In genomic region chr13:42309804-42310203, GRCm38 (mm10) we compare ENCODE assay signal across 22 mouse cellular contexts. TPM values are rescaled to one million over a fixed set of nuclear protein-coding genes. Genes with fewer than 3 reads are reported as not detected.
A peak's percentile ranks its signal among the peaks of the same experiment; 100 is the strongest.
DNase-seq lines count a peak whose midpoint lies in the region; ATAC-seq and TF ChIP-seq lines count a peak whose summit lies in the region.
"Had no signal": no experiment of that assay in that cellular context is flagged by ENCODE, and none has a peak within 500 bp of the region (broad histone marks: within the 10 kb centered on the region; RNA-seq: fewer than 3 reads in every experiment).

No protein-coding gene starts in this region.

- no peak overlapping the region for H3K9ac ChIP-seq in embryonic facial prominence, embryonic 14.5 days (ENCODE audit: low read depth, low read length)
- no peak overlapping the region for H3K9ac ChIP-seq in hindbrain, embryonic 11.5 days (ENCODE audit: low read depth, low read length)
- no peak overlapping the region for H3K9ac ChIP-seq in hindbrain, embryonic 16.5 days (ENCODE audit: low read depth, low read length)
- no peak overlapping the region for H3K9ac ChIP-seq in limb, embryonic 14.5 days (ENCODE audit: low read depth, low read length, severe bottlenecking)
- H3K9ac ChIP-seq: embryonic facial prominence, embryonic 12.5 days; limb, embryonic 12.5 days; liver, embryonic 14.5 days; neural tube, embryonic 15.5 days had no signal

- H3K27me3 ChIP-seq in embryonic facial prominence, embryonic 14.5 days (replicated peaks; ENCODE audit: control insufficient read depth, insufficient read depth, low read length), result no peaks in the 10 kb centered on the region
- H3K27me3 ChIP-seq in embryonic facial prominence, embryonic 10.5 days (replicated peaks; ENCODE audit: low read depth, poor library complexity, severe bottlenecking), result peaks cover 11% of the 10 kb centered on the region
- no peaks in the 10 kb centered on the region for H3K27me3 ChIP-seq in hindbrain, embryonic 11.5 days (ENCODE audit: control insufficient read depth, insufficient read depth, low read length)
- no peaks in the 10 kb centered on the region for H3K27me3 ChIP-seq in hindbrain, embryonic 16.5 days (replicated peaks; ENCODE audit: control insufficient read depth, insufficient read depth, low read length)
- no peaks in the 10 kb centered on the region for H3K27me3 ChIP-seq in limb, embryonic 14.5 days (ENCODE audit: control insufficient read depth, insufficient read depth, low read length)
- H3K27me3 ChIP-seq in limb, embryonic 10.5 days (ENCODE audit: low read depth, poor library complexity, severe bottlenecking), result peaks cover 7% of the 10 kb centered on the region
- H3K27me3 ChIP-seq: embryonic facial prominence, embryonic 12.5 days; neural tube, embryonic 15.5 days had no signal

- no peak for TF ChIP-seq POLR2A in limb, embryonic 14.5 days (IDR thresholded peaks at IDR 0.05; ENCODE audit: borderline replicate concordance, extremely low read depth, insufficient read depth, insufficient read length)

- peak; percentile 74 for DNase-seq in embryonic facial prominence, embryonic 14.5 days (ENCODE audit: low spot score)
- DNase-seq in embryonic facial prominence, embryonic 10.5 days (ENCODE audit: low spot score), result no peak
- DNase-seq in hindbrain, embryonic 11.5 days (ENCODE audit: low spot score), result peak; percentile 21
- DNase-seq in limb, embryonic 14.5 days (ENCODE audit: low spot score), result peak; percentile 21
- no peak for DNase-seq in limb, embryonic 10.5 days (ENCODE audit: low spot score)
- peak; percentile 26 for DNase-seq in retina, embryonic 14.5 days (ENCODE audit: low spot score)
- DNase-seq in right cerebral cortex, postnatal 10 days (ENCODE audit: low spot score in 2 of 2), result no peak
- DNase-seq: adrenal gland, adult 2 months; cerebellum, adult 11 months; cerebellum, postnatal 14 days; gastrocnemius, postnatal 14 days; lung, postnatal 10 days; spleen, adult 18-20 months; thymus, adult 18-20 months had no signal

- H3K4me1 ChIP-seq in embryonic facial prominence, embryonic 14.5 days (ENCODE audit: control insufficient read depth, insufficient read depth, low read length), result peaks cover 11% of the 10 kb centered on the region; the same call in 1 of the 2 replicates
- H3K4me1 ChIP-seq in embryonic facial prominence, embryonic 10.5 days, result peaks cover 20% of the 10 kb centered on the region
- H3K4me1 ChIP-seq in hindbrain, embryonic 11.5 days (replicated peaks; ENCODE audit: control insufficient read depth, insufficient read depth, low read length), result no peaks in the 10 kb centered on the region
- H3K4me1 ChIP-seq in hindbrain, embryonic 16.5 days (ENCODE audit: control insufficient read depth, insufficient read depth, low read depth, low read length), result no peaks in the 10 kb centered on the region
- peaks cover 7% of the 10 kb centered on the region for H3K4me1 ChIP-seq in limb, embryonic 14.5 days (ENCODE audit: control insufficient read depth, insufficient read depth, low read length)
- H3K4me1 ChIP-seq in limb, embryonic 10.5 days, result peaks cover 6% of the 10 kb centered on the region; the same call in 1 of the 2 replicates
- H3K4me1 ChIP-seq: megakaryocyte, embryonic 14.5 days; neural tube, embryonic 15.5 days had no signal

- no peak overlapping the region for H3K4me2 ChIP-seq in embryonic facial prominence, embryonic 14.5 days (ENCODE audit: low read depth, low read length)
- H3K4me2 ChIP-seq in hindbrain, embryonic 11.5 days (replicated peaks; ENCODE audit: low read depth, low read length), result no peak overlapping the region
- H3K4me2 ChIP-seq in hindbrain, embryonic 16.5 days (ENCODE audit: low read length), result no peak overlapping the region; the same call in 1 of the 2 replicates
- H3K4me2 ChIP-seq in limb, embryonic 14.5 days (replicated peaks; ENCODE audit: low read depth, low read length, severe bottlenecking), result no peak overlapping the region
- H3K4me2 ChIP-seq: embryonic facial prominence, embryonic 12.5 days; limb, embryonic 12.5 days; neural tube, embryonic 15.5 days had no signal

- no peaks in the 10 kb centered on the region for H3K9me3 ChIP-seq in embryonic facial prominence, embryonic 14.5 days (ENCODE audit: control insufficient read depth, low read length)
- H3K9me3 ChIP-seq in embryonic facial prominence, embryonic 10.5 days, result no peaks in the 10 kb centered on the region
- H3K9me3 ChIP-seq in hindbrain, embryonic 11.5 days (ENCODE audit: control insufficient read depth, low read length), result no peaks in the 10 kb centered on the region
- H3K9me3 ChIP-seq in hindbrain, embryonic 16.5 days (ENCODE audit: control insufficient read depth, low read length), result no peaks in the 10 kb centered on the region
- H3K9me3 ChIP-seq in limb, embryonic 14.5 days (ENCODE audit: control insufficient read depth, low read length), result no peaks in the 10 kb centered on the region
- H3K9me3 ChIP-seq in limb, embryonic 10.5 days (replicated peaks), result no peaks in the 10 kb centered on the region
- H3K9me3 ChIP-seq: embryonic facial prominence, embryonic 12.5 days; limb, embryonic 12.5 days; neural tube, embryonic 15.5 days had no signal

- WGBS in embryonic facial prominence, embryonic 14.5 days, result 16% methylated on average over 11 of the region's 11 CpGs
- WGBS in embryonic facial prominence, embryonic 10.5 days, result 33% methylated on average over 11 of the region's 11 CpGs
- WGBS in hindbrain, embryonic 11.5 days, result 39% methylated on average over 11 of the region's 11 CpGs
- WGBS in hindbrain, embryonic 16.5 days, result 27% methylated on average over 11 of the region's 11 CpGs
- WGBS in limb, embryonic 14.5 days, result 24% methylated on average over 11 of the region's 11 CpGs
- WGBS in limb, embryonic 10.5 days, result 51% methylated on average over 11 of the region's 11 CpGs

- H3K4me3 ChIP-seq in embryonic facial prominence, embryonic 14.5 days (ENCODE audit: low read depth, low read length), result no peak overlapping the region
- no peak overlapping the region for H3K4me3 ChIP-seq in embryonic facial prominence, embryonic 10.5 days
- no peak overlapping the region for H3K4me3 ChIP-seq in hindbrain, embryonic 11.5 days (ENCODE audit: low read depth, low read length)
- no peak overlapping the region for H3K4me3 ChIP-seq in hindbrain, embryonic 16.5 days (ENCODE audit: low read length)
- no peak overlapping the region for H3K4me3 ChIP-seq in limb, embryonic 14.5 days (replicated peaks; ENCODE audit: low read length)
- H3K4me3 ChIP-seq in limb, embryonic 10.5 days, result no peak overlapping the region
- H3K4me3 ChIP-seq: embryonic facial prominence, embryonic 12.5 days; limb, embryonic 12.5 days; megakaryocyte, embryonic 14.5 days; myocyte; neural tube, embryonic 15.5 days had no signal

- H3K36me3 ChIP-seq in embryonic facial prominence, embryonic 14.5 days (ENCODE audit: control insufficient read depth, insufficient read depth, low read length), result no peaks in the 10 kb centered on the region
- H3K36me3 ChIP-seq in embryonic facial prominence, embryonic 10.5 days (replicated peaks), result no peaks in the 10 kb centered on the region
- H3K36me3 ChIP-seq in hindbrain, embryonic 11.5 days (ENCODE audit: control insufficient read depth, insufficient read depth, low read length), result no peaks in the 10 kb centered on the region
- no peaks in the 10 kb centered on the region for H3K36me3 ChIP-seq in hindbrain, embryonic 16.5 days (ENCODE audit: control insufficient read depth, insufficient read depth, low read length)
- H3K36me3 ChIP-seq in limb, embryonic 14.5 days (ENCODE audit: control insufficient read depth, insufficient read depth, low read length), result no peaks in the 10 kb centered on the region
- no peaks in the 10 kb centered on the region for H3K36me3 ChIP-seq in limb, embryonic 10.5 days
- H3K36me3 ChIP-seq: embryonic facial prominence, embryonic 12.5 days; limb, embryonic 12.5 days; neural tube, embryonic 15.5 days had no signal

- no peak overlapping the region for H3K27ac ChIP-seq in embryonic facial prominence, embryonic 14.5 days (replicated peaks; ENCODE audit: low read depth, low read length)
- no peak overlapping the region for H3K27ac ChIP-seq in embryonic facial prominence, embryonic 10.5 days (replicated peaks)
- H3K27ac ChIP-seq in hindbrain, embryonic 11.5 days (ENCODE audit: low read depth, low read length), result no peak overlapping the region
- no peak overlapping the region for H3K27ac ChIP-seq in hindbrain, embryonic 16.5 days (ENCODE audit: low read depth, low read length)
- no peak overlapping the region for H3K27ac ChIP-seq in limb, embryonic 14.5 days (replicated peaks; ENCODE audit: low read depth, low read length)
- no peak overlapping the region for H3K27ac ChIP-seq in limb, embryonic 10.5 days
- H3K27ac ChIP-seq: embryonic facial prominence, embryonic 12.5 days; kidney, postnatal 0 days; limb, embryonic 12.5 days; liver, embryonic 14.5 days; neural tube, embryonic 15.5 days had no signal

- no peak for ATAC-seq in embryonic facial prominence, embryonic 14.5 days (ENCODE audit: low read depth)
- ATAC-seq in hindbrain, embryonic 11.5 days (ENCODE audit: low FRiP score), result no peak
- no peak for ATAC-seq in hindbrain, embryonic 16.5 days
- no peak for ATAC-seq in limb, embryonic 14.5 days (ENCODE audit: low FRiP score, low read depth)

RNA-seq across cellular contexts. Expression of gene Edn1, which starts 8.5 kb away (rescaled TPM):
- polyA plus RNA-seq in embryonic facial prominence, embryonic 14.5 days (2014; fragmentation: Nextera tagmentation; extraction: Ambion mirVana), result 2.4 and 2.9 TPM in 2 replicates
- polyA plus RNA-seq in embryonic facial prominence, embryonic 10.5 days (2016; fragmentation: Nextera tagmentation; extraction: Ambion mirVana), result 1.7 and 1.9 TPM in 2 replicates
- polyA plus RNA-seq in hindbrain, embryonic 11.5 days (2014; fragmentation: Nextera tagmentation; extraction: Ambion mirVana), result 1.6 and 2.1 TPM in 2 replicates
- 2.1 and 2.5 TPM in 2 replicates for polyA plus RNA-seq in hindbrain, embryonic 16.5 days (2015; fragmentation: Nextera tagmentation; extraction: Ambion mirVana)
- polyA plus RNA-seq in limb, embryonic 14.5 days (2012; rRNA removed), result 2.4 and 2.8 TPM in 2 replicates
- polyA plus RNA-seq in limb, embryonic 14.5 days (2014; fragmentation: Nextera tagmentation; extraction: Ambion mirVana), result 3.7 and 4.0 TPM in 2 replicates
- polyA plus RNA-seq in limb, embryonic 10.5 days (2016; fragmentation: Nextera tagmentation; extraction: Ambion mirVana), result 0.58 and 0.65 TPM in 2 replicates

Comparison
In these comparisons a context has a peak if more than half of its experiments do, and no peak if none do; other contexts are left out.
1. DNase-seq: peak in embryonic facial prominence, embryonic 14.5 days (single experiment), hindbrain, embryonic 11.5 days (single experiment), limb, embryonic 14.5 days (single experiment) and retina, embryonic 14.5 days (single experiment); none in embryonic facial prominence, embryonic 10.5 days (single experiment), limb, embryonic 10.5 days (single experiment) and right cerebral cortex, postnatal 10 days (0 of 2).